Mouse (Mus musculus): ENCODE measurements around the gene Rab23. TPM values are rescaled to one million over a fixed set of nuclear protein-coding genes. Genes with fewer than 3 reads are reported as not detected.
"Not testable (repeated sequence)": the region's sequence is repeated elsewhere in the genome, so short reads cannot be mapped to it uniquely, and the experiment has no call there.

The Rab23 gene
- polyA plus RNA-seq, 1 experiment from 2014 or later, result 17.0 TPM

GRCm38 (mm10) chr1:33745901-33746300, 26.2 kb downstream of the Rab23 start:
- ATAC-seq (ENCODE audit: low FRiP score, low TSS enrichment) (no peak), DNase-seq (ENCODE audit: low spot score) (no peak)
- Histone ChIP-seq H3K27me3 (ENCODE audit: control insufficient read depth, insufficient read depth, low read length) (no peaks in the 10 kb centered on the region), H3K9ac (ENCODE audit: low read length) (no peak overlapping the region), H3K36me3 (ENCODE audit: control insufficient read depth, insufficient read depth, low read length) (no peaks in the 10 kb centered on the region), H3K4me3 (ENCODE audit: low read depth, low read length) (no peak overlapping the region), H3K9me3 (ENCODE audit: control insufficient read depth, low read length) (no peaks in the 10 kb centered on the region), H3K4me2 (replicated peaks; ENCODE audit: low read depth) (no peak overlapping the region), H3K4me1 (replicated peaks; ENCODE audit: control insufficient read depth, insufficient read depth) (no peaks in the 10 kb centered on the region), H3K27ac (replicated peaks) (no peak overlapping the region)
- WGBS, result 94% methylated on average over 4 of the region's 4 CpGs
- TF ChIP-seq CTCF (IDR thresholded peaks at IDR 0.05; ENCODE audit: low read depth) (no peak), EP300 (optimal IDR thresholded peaks at IDR 0.05) (no peak)

- Histone ChIP-seq H3K27ac (replicated peaks) (no peak overlapping the region), H3K4me2 (replicated peaks; ENCODE audit: low read depth) (no peak overlapping the region), H3K36me3 (ENCODE audit: control insufficient read depth, insufficient read depth, low read length) (no peaks in the 10 kb centered on the region), H3K4me3 (ENCODE audit: low read depth, low read length) (no peak overlapping the region), H3K9me3 (ENCODE audit: control insufficient read depth, low read length) (no peaks in the 10 kb centered on the region), H3K9ac (ENCODE audit: low read length) (no peak overlapping the region), H3K4me1 (replicated peaks; ENCODE audit: control insufficient read depth, insufficient read depth) (no peaks in the 10 kb centered on the region), H3K27me3 (ENCODE audit: control insufficient read depth, insufficient read depth, low read length) (no peaks in the 10 kb centered on the region)
- no peak for TF ChIP-seq EP300 (optimal IDR thresholded peaks at IDR 0.05)
- TF ChIP-seq CTCF (IDR thresholded peaks at IDR 0.05; ENCODE audit: low read depth), result no peak
- WGBS, result 98% methylated on average over 11 of the region's 11 CpGs
- ATAC-seq (ENCODE audit: low FRiP score, low TSS enrichment) (no peak), DNase-seq (ENCODE audit: low spot score) (no peak)
These were observed 29.4 kb downstream of the Rab23 start for GRCm38 (mm10) chr1:33749109-33749508.

GRCm38 (mm10) chr1:33749709-33750108, 30.0 kb downstream of the Rab23 start:
- H3K4me2 ChIP-seq (replicated peaks; ENCODE audit: low read depth); ATAC-seq (ENCODE audit: low FRiP score, low TSS enrichment); H3K36me3 ChIP-seq (ENCODE audit: control insufficient read depth, insufficient read depth, low read length); H3K27me3 ChIP-seq (ENCODE audit: control insufficient read depth, insufficient read depth, low read length); H3K4me3 ChIP-seq (ENCODE audit: low read depth, low read length); H3K9me3 ChIP-seq (ENCODE audit: control insufficient read depth, low read length); DNase-seq (ENCODE audit: low spot score); H3K4me1 ChIP-seq (replicated peaks; ENCODE audit: control insufficient read depth, insufficient read depth); H3K9ac ChIP-seq (ENCODE audit: low read length); H3K27ac ChIP-seq (replicated peaks): not testable (repeated sequence)
- 94% methylated on average over 3 of the region's 4 CpGs for WGBS

GRCm38 (mm10) chr1:33751283-33751682, 31.6 kb downstream of the Rab23 start:
- H3K27me3 ChIP-seq (ENCODE audit: control insufficient read depth, insufficient read depth, low read length), result no peaks in the 10 kb centered on the region
- no peaks in the 10 kb centered on the region for H3K4me1 ChIP-seq (replicated peaks; ENCODE audit: control insufficient read depth, insufficient read depth)
- no peak overlapping the region for H3K4me2 ChIP-seq (replicated peaks; ENCODE audit: low read depth)
- H3K36me3 ChIP-seq (ENCODE audit: control insufficient read depth, insufficient read depth, low read length), result no peaks in the 10 kb centered on the region
- DNase-seq (ENCODE audit: low spot score) (no peak), ATAC-seq (ENCODE audit: low FRiP score, low TSS enrichment) (no peak)
- no peak for TF ChIP-seq EP300 (optimal IDR thresholded peaks at IDR 0.05)
- TF ChIP-seq CTCF (IDR thresholded peaks at IDR 0.05; ENCODE audit: low read depth), result no peak
- no peak overlapping the region for H3K27ac ChIP-seq (replicated peaks)
- H3K9ac ChIP-seq (ENCODE audit: low read length), result no peak overlapping the region
- H3K9me3 ChIP-seq (ENCODE audit: control insufficient read depth, low read length), result no peaks in the 10 kb centered on the region
- H3K4me3 ChIP-seq (ENCODE audit: low read depth, low read length), result no peak overlapping the region
- WGBS, result 89% methylated on average over 10 of the region's 10 CpGs

GRCm38 (mm10) chr1:33754089-33754488, 34.4 kb downstream of the Rab23 start:
- H3K36me3 ChIP-seq (ENCODE audit: control insufficient read depth, insufficient read depth, low read length), result no peaks in the 10 kb centered on the region
- ATAC-seq (ENCODE audit: low FRiP score, low TSS enrichment) (no peak), DNase-seq (ENCODE audit: low spot score) (no peak)
- H3K4me1 ChIP-seq (replicated peaks; ENCODE audit: control insufficient read depth, insufficient read depth), result no peaks in the 10 kb centered on the region
- no peak overlapping the region for H3K9ac ChIP-seq (ENCODE audit: low read length)
- H3K4me2 ChIP-seq (replicated peaks; ENCODE audit: low read depth), result no peak overlapping the region
- H3K4me3 ChIP-seq (ENCODE audit: low read depth, low read length), result no peak overlapping the region
- no peak overlapping the region for H3K27ac ChIP-seq (replicated peaks)
- H3K9me3 ChIP-seq (ENCODE audit: control insufficient read depth, low read length), result no peaks in the 10 kb centered on the region
- TF ChIP-seq EP300 (optimal IDR thresholded peaks at IDR 0.05) (no peak), CTCF (IDR thresholded peaks at IDR 0.05; ENCODE audit: low read depth) (no peak)
- 89% methylated on average over 17 of the region's 17 CpGs for WGBS
- no peaks in the 10 kb centered on the region for H3K27me3 ChIP-seq (ENCODE audit: control insufficient read depth, insufficient read depth, low read length)

- H3K4me2 ChIP-seq (replicated peaks; ENCODE audit: low read depth), result no peak overlapping the region
- no peaks in the 10 kb centered on the region for H3K27me3 ChIP-seq (ENCODE audit: control insufficient read depth, insufficient read depth, low read length)
- no peak for ATAC-seq (ENCODE audit: low FRiP score, low TSS enrichment)
- no peaks in the 10 kb centered on the region for H3K4me1 ChIP-seq (replicated peaks; ENCODE audit: control insufficient read depth, insufficient read depth)
- WGBS, result 74% methylated on average over 21 of the region's 21 CpGs
- no peak for DNase-seq (ENCODE audit: low spot score)
- H3K36me3 ChIP-seq (ENCODE audit: control insufficient read depth, insufficient read depth, low read length), result no peaks in the 10 kb centered on the region
- TF ChIP-seq EP300 (optimal IDR thresholded peaks at IDR 0.05) (no peak), CTCF (IDR thresholded peaks at IDR 0.05; ENCODE audit: low read depth) (no peak)
- no peak overlapping the region for H3K9ac ChIP-seq (ENCODE audit: low read length)
- H3K27ac ChIP-seq (replicated peaks), result no peak overlapping the region
- no peak overlapping the region for H3K4me3 ChIP-seq (ENCODE audit: low read depth, low read length)
- H3K9me3 ChIP-seq (ENCODE audit: control insufficient read depth, low read length), result no peaks in the 10 kb centered on the region
These were observed 35.5 kb downstream of the Rab23 start for GRCm38 (mm10) chr1:33754965-33755735.

Data from stomach, postnatal 0 days (tissue).